Mouse (Mus musculus) activated CD4-positive, CD25-positive, alpha-beta regulatory T cell (primary cell): ENCODE measurements around the gene Barx1. TPM values are rescaled to one million over a fixed set of nuclear protein-coding genes. Genes with fewer than 3 reads are reported as not detected.

Experiments
- polyA plus RNA-seq, 2 experiments: library from polyadenylated mRNA; unstranded; fragments of 100-300 nt; shearing (Covaris generic); gene quantifications; one replicate each; pipeline ENCODE4 v1.2.1; 2017

The Barx1 gene
- under 1 TPM in 1 of 2 experiments, not detected in 1; 0.21 TPM for polyA plus RNA-seq

GRCm38 (mm10) chr13:48662431-48663143, at the start of gene Barx1:
Barx1 (plus strand) TSS chr13:48662998.

GRCm38 (mm10) chr13:48625433-48626184, 37.2 kb upstream of the Barx1 start, which contains the start of gene Ptpdc1:
Ptpdc1 (minus strand) TSS chr13:48625664.

Other genes with a start within 250 kb of the Barx1 start
- gene Zfp169, start 149.5 kb upstream of the Barx1 start, polyA plus RNA-seq, result 10 to 100 TPM in 1 of 2 experiments, 1 to 10 TPM in 1; 5.8 to 11.1 TPM
- 1 to 10 TPM in 1 of 2 experiments, under 1 TPM in 1; 0.60 to 4.2 TPM for gene A830005F24Rik, start 149.4 kb upstream of the Barx1 start, polyA plus RNA-seq
- under 1 TPM; 0.53 to 0.57 TPM for gene Ptpdc1, start 37.3 kb upstream of the Barx1 start, polyA plus RNA-seq
- gene Phf2, start 208.1 kb downstream of the Barx1 start, polyA plus RNA-seq, result 10 to 100 TPM; 17.4 to 19.3 TPM